Mouse (Mus musculus) adrenal gland, postnatal 25 days (tissue): ENCODE results near the gene Bbs7. TPM values are rescaled to one million over a fixed set of nuclear protein-coding genes. Genes with fewer than 3 reads are reported as not detected.

Experiments
- DNase-seq: peaks from one replicate; pipeline ENCODE4 v3.0.0; 2021; ENCODE audit warnings: mixed read lengths
- total RNA-seq: library from RNA; stranded (reverse); gene quantifications from 2 replicates; pipeline ENCODE4 v1.2.3, GENCODE M21; 2021

The Bbs7 gene
- total RNA-seq, 1 experiment from 2014 or later: 10.7 TPM

GRCm38 (mm10) chr3:36551851-36552384, 61.4 kb downstream of the Bbs7 start:
- no peak for DNase-seq

GRCm38 (mm10) chr3:36551343-36551742, 61.9 kb downstream of the Bbs7 start:
- DNase-seq: peak; percentile 27

- DNase-seq: no peak
These were observed 68.3 kb downstream of the Bbs7 start for GRCm38 (mm10) chr3:36544961-36545360.

GRCm38 (mm10) chr3:36541399-36541798, 71.9 kb downstream of the Bbs7 start:
- no peak for DNase-seq

- no peak for DNase-seq
These were observed 72.5 kb downstream of the Bbs7 start for GRCm38 (mm10) chr3:36540756-36541155.

GRCm38 (mm10) chr3:36537701-36538470, 75.4 kb downstream of the Bbs7 start:
- DNase-seq: no peak

GRCm38 (mm10) chr3:36536041-36536440, 77.2 kb downstream of the Bbs7 start:
- DNase-seq: no peak

- no peak for DNase-seq
These were observed 80.0 kb downstream of the Bbs7 start for GRCm38 (mm10) chr3:36533201-36533672.

- no peak for DNase-seq
These were observed 80.5 kb downstream of the Bbs7 start for GRCm38 (mm10) chr3:36532738-36533137.

GRCm38 (mm10) chr3:36531979-36532542, 81.2 kb downstream of the Bbs7 start:
- no peak for DNase-seq

GRCm38 (mm10) chr3:36531242-36531641, 82.0 kb downstream of the Bbs7 start:
- no peak for DNase-seq

GRCm38 (mm10) chr3:36530781-36531180, 82.5 kb downstream of the Bbs7 start:
- no peak for DNase-seq

GRCm38 (mm10) chr3:36530345-36530744, 82.9 kb downstream of the Bbs7 start:
- DNase-seq: no peak

- DNase-seq: no peak
These were observed 88.8 kb downstream of the Bbs7 start for GRCm38 (mm10) chr3:36524466-36524865.

Other genes with a start within 250 kb of the Bbs7 start
- gene Anxa5, start 137.6 kb downstream of the Bbs7 start, total RNA-seq: 592 and 680 TPM in 2 replicates
- gene 1810062G17Rik, start 137.5 kb downstream of the Bbs7 start, total RNA-seq: 1.1 and 1.8 TPM in 2 replicates
- gene Gm11549, start 91.7 kb downstream of the Bbs7 start, total RNA-seq: not detected in 2 replicates
- 30.9 and 35.0 TPM in 2 replicates for gene Exosc9, start 60.9 kb downstream of the Bbs7 start, total RNA-seq
- gene Ccna2, start 41.3 kb downstream of the Bbs7 start, total RNA-seq: 11.9 and 16.5 TPM in 2 replicates
- gene Trpc3, start 76.7 kb upstream of the Bbs7 start, total RNA-seq: 2.0 and 4.7 TPM in 2 replicates
- 42.4 and 48.5 TPM in 2 replicates for gene 4932438A13Rik, start 249.6 kb upstream of the Bbs7 start, total RNA-seq